Mouse (Mus musculus): Measurements from ENCODE around the gene Ddx3x. TPM values are rescaled to one million over a fixed set of nuclear protein-coding genes. Genes with fewer than 3 reads are reported as not detected.
"Not testable (repeated sequence)": the region's sequence is repeated elsewhere in the genome, so short reads cannot be mapped to it uniquely, and the experiment has no call there.

The Ddx3x gene
- 100 to 1,000 TPM; 126 to 144 TPM for total RNA-seq (2021)
- long read RNA-seq, experiment 1, full-length matches to known transcripts = 7 of 18 reads
- long read RNA-seq, experiment 1, partial matches to known transcripts = 6 of 18 reads
- long read RNA-seq, experiment 1, other reads (novel, unspliced or antisense) = 5 of 18 reads
- long read RNA-seq, experiment 2, full-length matches to known transcripts = 11 of 32 reads
- long read RNA-seq, experiment 2, partial matches to known transcripts = 18 of 32 reads
- long read RNA-seq, experiment 2, other reads (novel, unspliced or antisense) = 3 of 32 reads

GRCm38 (mm10) chrX:13280409-13281328 is at the start of gene Ddx3x:
Ddx3x (plus strand) TSS chrX:13280970.
- DNase-seq (ENCODE audit: low spot score in 2 of 2) = peak; percentile 86

- DNase-seq (ENCODE audit: low spot score in 2 of 2) = no peak
These were observed 49.5 kb upstream of the Ddx3x start for GRCm38 (mm10) chrX:13231243-13231642.

GRCm38 (mm10) chrX:13232834-13233233 is 47.9 kb upstream of the Ddx3x start:
- not testable (repeated sequence) for DNase-seq (ENCODE audit: low spot score in 2 of 2)

GRCm38 (mm10) chrX:13233631-13234030 is 47.1 kb upstream of the Ddx3x start:
- DNase-seq (ENCODE audit: low spot score in 2 of 2) = no peak

GRCm38 (mm10) chrX:13234709-13235108 is 46.1 kb upstream of the Ddx3x start:
- DNase-seq (ENCODE audit: low spot score in 2 of 2) = no peak

- DNase-seq (ENCODE audit: low spot score in 2 of 2) = no peak
These were observed 44.6 kb upstream of the Ddx3x start for GRCm38 (mm10) chrX:13236100-13236568.

- DNase-seq (ENCODE audit: low spot score in 2 of 2) = no peak
These were observed 41.3 kb upstream of the Ddx3x start for GRCm38 (mm10) chrX:13239455-13239854.

GRCm38 (mm10) chrX:13240646-13241425 is 39.9 kb upstream of the Ddx3x start:
- DNase-seq (ENCODE audit: low spot score in 2 of 2) = no peak

- peak in 1 of 2 experiments; percentile 22 for DNase-seq (ENCODE audit: low spot score in 2 of 2)
These were observed 39.1 kb upstream of the Ddx3x start for GRCm38 (mm10) chrX:13241426-13242319.

GRCm38 (mm10) chrX:13242320-13243096 is 38.3 kb upstream of the Ddx3x start:
- peak; percentile 62 to 76 for DNase-seq (ENCODE audit: low spot score in 2 of 2)

GRCm38 (mm10) chrX:13243133-13244123 is 37.3 kb upstream of the Ddx3x start:
- DNase-seq (ENCODE audit: low spot score in 2 of 2) = peak in 1 of 2 experiments; percentile 8

- DNase-seq (ENCODE audit: low spot score in 2 of 2) = no peak
These were observed 36.2 kb upstream of the Ddx3x start for GRCm38 (mm10) chrX:13244588-13244987.

- DNase-seq (ENCODE audit: low spot score in 2 of 2) = no peak
These were observed 35.7 kb upstream of the Ddx3x start for GRCm38 (mm10) chrX:13245027-13245426.

GRCm38 (mm10) chrX:13251683-13252082 is 29.1 kb upstream of the Ddx3x start:
- DNase-seq (ENCODE audit: low spot score in 2 of 2) = no peak

GRCm38 (mm10) chrX:13254273-13254672 is 26.5 kb upstream of the Ddx3x start:
- no peak for DNase-seq (ENCODE audit: low spot score in 2 of 2)

- DNase-seq (ENCODE audit: low spot score in 2 of 2) = no peak
These were observed 17.4 kb upstream of the Ddx3x start for GRCm38 (mm10) chrX:13263356-13263755.

GRCm38 (mm10) chrX:13275519-13276137 is 5.1 kb upstream of the Ddx3x start:
- no peak for DNase-seq (ENCODE audit: low spot score in 2 of 2)

- no peak for DNase-seq (ENCODE audit: low spot score in 2 of 2)
These were observed 1.8 kb upstream of the Ddx3x start for GRCm38 (mm10) chrX:13278996-13279395.

All from gastrocnemius, postnatal 4 days (tissue).